Mouse (Mus musculus) hindbrain, embryonic 10.5 days (tissue): ENCODE measurements around the gene Gdf15. TPM values are rescaled to one million over a fixed set of nuclear protein-coding genes. Genes with fewer than 3 reads are reported as not detected.

Source experiments
- DNase-seq: peaks from one replicate; pipeline ENCODE4 v3.0.0-alpha.2; 2017; ENCODE audit warnings: low spot score
- H3K27ac ChIP-seq: fragments of 300-500 bp; sonication (generic); 2 replicates; pipeline ENCODE4 v1.5.1; 2016; ENCODE audit warnings: mild to moderate bottlenecking, moderate library complexity
- H3K27me3 ChIP-seq: fragments of 300-500 bp; sonication (generic); 2 replicates; pipeline ENCODE4 v1.6.1; 2016; ENCODE audit warnings: mild to moderate bottlenecking; ENCODE audit not compliant: poor library complexity, insufficient read depth, severe bottlenecking
- H3K36me3 ChIP-seq: fragments of 300-500 bp; sonication (generic); 2 replicates; pipeline ENCODE4 v1.6.1; 2016; ENCODE audit warnings: mild to moderate bottlenecking, moderate library complexity
- H3K4me1 ChIP-seq: fragments of 300-500 bp; sonication (generic); replicated peaks from 2 replicates; pipeline ENCODE4 v1.6.1; 2016; ENCODE audit warnings: mild to moderate bottlenecking
- H3K4me3 ChIP-seq: fragments of 300-500 bp; sonication (generic); 2 replicates; pipeline ENCODE4 v1.5.1; 2016; ENCODE audit warnings: mild to moderate bottlenecking, moderate library complexity
- H3K9me3 ChIP-seq: fragments of 300-500 bp; sonication (generic); 2 replicates; pipeline ENCODE4 v1.6.1; 2016; ENCODE audit warnings: mild to moderate bottlenecking, moderate library complexity
- WGBS: fragments of 180-500 bp; shearing (Covaris S2); methylation state at CpG from one replicate; pipeline ENCODE4 v1.1.7; 2016; 5-methylcytosine and 5-hydroxymethylcytosine counted together
- polyA plus RNA-seq: library from polyadenylated mRNA; unstranded; fragments of >200 nt; fragmentation: Nextera tagmentation; extraction: Ambion mirVana; gene quantifications from 2 replicates; pipeline ENCODE4 v1.2.1, GENCODE M21; 2016

The Gdf15 gene
- polyA plus RNA-seq, 1 experiment from 2014 or later, result not detected

GRCm38 (mm10) chr8:70636838-70637237, 4.6 kb upstream of the Gdf15 start:
- WGBS, result 58% methylated on average over 8 of the region's 8 CpGs
- Histone ChIP-seq H3K36me3 (no peaks in the 10 kb centered on the region), H3K4me1 (peaks cover 12% of the 10 kb centered on the region), H3K27ac (no peak overlapping the region), H3K27me3 (peaks cover 19% of the 10 kb centered on the region), H3K4me3 (no peak overlapping the region), H3K9me3 (no peaks in the 10 kb centered on the region)
- no peak for DNase-seq

- Histone ChIP-seq H3K27me3 (peaks cover 32% of the 10 kb centered on the region), H3K4me1 (peaks cover 25% of the 10 kb centered on the region), H3K36me3 (no peaks in the 10 kb centered on the region), H3K4me3 (no peak overlapping the region), H3K9me3 (no peaks in the 10 kb centered on the region), H3K27ac (0 out of 2 replicates have a peak overlapping the region, but pooled peaks have one; percentile 41)
- no peak for DNase-seq
- WGBS, result 77% methylated on average over 6 of the region's 6 CpGs
Measured at GRCm38 (mm10) chr8:70635527-70635926, 3.3 kb upstream of the Gdf15 start.

- Histone ChIP-seq H3K4me1 (peaks cover 40% of the 10 kb centered on the region), H3K27me3 (peaks cover 35% of the 10 kb centered on the region), H3K9me3 (no peaks in the 10 kb centered on the region), H3K36me3 (no peaks in the 10 kb centered on the region), H3K27ac (no peak overlapping the region), H3K4me3 (no peak overlapping the region)
- DNase-seq, result no peak
- 65% methylated on average over 6 of the region's 6 CpGs for WGBS
Measured at GRCm38 (mm10) chr8:70634066-70634465, 1.8 kb upstream of the Gdf15 start.

- WGBS, result 23% methylated on average over 24 of the region's 24 CpGs
- no peaks in the 10 kb centered on the region for H3K9me3 ChIP-seq
- DNase-seq, result no peak
- peaks cover 33% of the 10 kb centered on the region for H3K4me1 ChIP-seq
- peak overlapping the region; percentile 54; the same call in 1 of the 2 replicates for H3K4me3 ChIP-seq
- H3K36me3 ChIP-seq, result no peaks in the 10 kb centered on the region
- peaks cover 38% of the 10 kb centered on the region for H3K27me3 ChIP-seq
- H3K27ac ChIP-seq, result peak overlapping the region; percentile 23; the same call in 1 of the 2 replicates
Measured at GRCm38 (mm10) chr8:70631436-70631835, 820 bp downstream of the Gdf15 start.

- peaks cover 38% of the 10 kb centered on the region for H3K27me3 ChIP-seq
- DNase-seq, result peak; percentile 35
- H3K9me3 ChIP-seq, result no peaks in the 10 kb centered on the region
- H3K4me3 ChIP-seq, result peak overlapping the region; percentile 54
- WGBS, result 14% methylated on average over 22 of the region's 22 CpGs
- peak overlapping the region; percentile 83 for H3K27ac ChIP-seq
- no peaks in the 10 kb centered on the region for H3K36me3 ChIP-seq
- peaks cover 31% of the 10 kb centered on the region for H3K4me1 ChIP-seq
Measured at GRCm38 (mm10) chr8:70630532-70631381, 1.5 kb downstream of the Gdf15 start.

GRCm38 (mm10) chr8:70629574-70630531, 2.4 kb downstream of the Gdf15 start:
- no peaks in the 10 kb centered on the region for H3K36me3 ChIP-seq
- no peaks in the 10 kb centered on the region for H3K9me3 ChIP-seq
- H3K27me3 ChIP-seq, result peaks cover 38% of the 10 kb centered on the region
- H3K4me1 ChIP-seq, result peaks cover 37% of the 10 kb centered on the region
- WGBS, result 1% methylated on average over 60 of the region's 60 CpGs
- peak overlapping the region; percentile 54 for H3K4me3 ChIP-seq
- H3K27ac ChIP-seq, result peak overlapping the region; percentile 83
- DNase-seq, result peak; percentile 94

- peak overlapping the region; percentile 54 for H3K4me3 ChIP-seq
- H3K36me3 ChIP-seq, result no peaks in the 10 kb centered on the region
- H3K4me1 ChIP-seq, result peaks cover 37% of the 10 kb centered on the region
- peaks cover 38% of the 10 kb centered on the region for H3K27me3 ChIP-seq
- no peak for DNase-seq
- H3K27ac ChIP-seq, result peak overlapping the region; percentile 83
- whole genome bisulfite sequencing, result 58% methylated on average over 7 of the region's 7 CpGs
- H3K9me3 ChIP-seq, result no peaks in the 10 kb centered on the region
Measured at GRCm38 (mm10) chr8:70628986-70629490, 3.2 kb downstream of the Gdf15 start.

- H3K27ac ChIP-seq, result no peak overlapping the region
- H3K36me3 ChIP-seq, result no peaks in the 10 kb centered on the region
- no peak overlapping the region for H3K4me3 ChIP-seq
- WGBS, result 88% methylated on average over 5 of the region's 5 CpGs
- no peak for DNase-seq
- no peaks in the 10 kb centered on the region for H3K9me3 ChIP-seq
- H3K27me3 ChIP-seq, result peaks cover 34% of the 10 kb centered on the region
- peaks cover 37% of the 10 kb centered on the region for H3K4me1 ChIP-seq
Measured at GRCm38 (mm10) chr8:70627041-70627440, 5.2 kb downstream of the Gdf15 start.

GRCm38 (mm10) chr8:70625104-70625503, 7.2 kb downstream of the Gdf15 start:
- no peaks in the 10 kb centered on the region for H3K9me3 ChIP-seq
- peaks cover 26% of the 10 kb centered on the region for H3K4me1 ChIP-seq
- H3K27ac ChIP-seq, result 0 out of 2 replicates have a peak overlapping the region, but pooled peaks have one; percentile 23
- peak; percentile 66 for DNase-seq
- no peak overlapping the region for H3K4me3 ChIP-seq
- WGBS, result 27% methylated on average over 5 of the region's 5 CpGs
- H3K36me3 ChIP-seq, result no peaks in the 10 kb centered on the region
- H3K27me3 ChIP-seq, result peaks cover 34% of the 10 kb centered on the region

- no peaks in the 10 kb centered on the region for H3K36me3 ChIP-seq
- DNase-seq, result no peak
- no peaks in the 10 kb centered on the region for H3K9me3 ChIP-seq
- 61% methylated on average over 3 of the region's 3 CpGs for WGBS
- H3K4me1 ChIP-seq, result peaks cover 30% of the 10 kb centered on the region
- H3K27ac ChIP-seq, result no peak overlapping the region
- H3K27me3 ChIP-seq, result peaks cover 35% of the 10 kb centered on the region
- no peak overlapping the region for H3K4me3 ChIP-seq
Measured at GRCm38 (mm10) chr8:70622220-70622619, 10.0 kb downstream of the Gdf15 start.

- H3K9me3 ChIP-seq, result no peaks in the 10 kb centered on the region
- H3K36me3 ChIP-seq, result no peaks in the 10 kb centered on the region
- no peak overlapping the region for H3K4me3 ChIP-seq
- H3K4me1 ChIP-seq, result peaks cover 34% of the 10 kb centered on the region
- peak overlapping the region; percentile 64 for H3K27ac ChIP-seq
- peak; percentile 62 for DNase-seq
- WGBS, result 30% methylated on average over 9 of the region's 9 CpGs
- peaks cover 35% of the 10 kb centered on the region for H3K27me3 ChIP-seq
Measured at GRCm38 (mm10) chr8:70618888-70619334, 13.3 kb downstream of the Gdf15 start.

GRCm38 (mm10) chr8:70617985-70618384, 14.3 kb downstream of the Gdf15 start:
- Histone ChIP-seq H3K4me1 (peaks cover 39% of the 10 kb centered on the region), H3K4me3 (no peak overlapping the region; the same call in 1 of the 2 replicates), H3K27me3 (peaks cover 32% of the 10 kb centered on the region), H3K27ac (peak overlapping the region; percentile 64), H3K9me3 (no peaks in the 10 kb centered on the region), H3K36me3 (no peaks in the 10 kb centered on the region)
- DNase-seq, result no peak
- 85% methylated on average over 11 of the region's 11 CpGs for WGBS
